Mouse (Mus musculus) liver, postnatal 0 days (tissue): ENCODE results near the gene Mrpl28. TPM values are rescaled to one million over a fixed set of nuclear protein-coding genes. Genes with fewer than 3 reads are reported as not detected.

ENCODE experiments used
- ATAC-seq: fragments of 200-750 bp; cut with Nextera tagmentation; 2 replicates; pipeline ENCODE4 v1.8.0; 2017; ENCODE audit warnings: mild to moderate bottlenecking, moderate library complexity
- DNase-seq: peaks from one replicate; pipeline ENCODE4 v3.0.0-alpha.2; 2016
- H3K27ac ChIP-seq: fragments of 300-500 bp; sonication (generic); 2 replicates; pipeline ENCODE4 v1.5.1; 2014; ENCODE audit warnings: antibody characterized with exemption, moderate library complexity, mild to moderate bottlenecking, low read depth
- H3K27me3 ChIP-seq: fragments of 300-500 bp; sonication (generic); 2 replicates; pipeline ENCODE4 v1.6.1; 2014; ENCODE audit warnings: low read length, control low read depth, mixed read lengths; ENCODE audit not compliant: insufficient read depth
- H3K36me3 ChIP-seq: fragments of 300-500 bp; sonication (generic); replicated peaks from 2 replicates; pipeline ENCODE4 v1.6.1; 2014; ENCODE audit warnings: mild to moderate bottlenecking, control low read depth, low read length, moderate library complexity, mixed read lengths; ENCODE audit not compliant: insufficient read depth
- H3K4me1 ChIP-seq: fragments of 300-500 bp; sonication (generic); 2 replicates; pipeline ENCODE4 v1.6.1; 2014; ENCODE audit warnings: antibody characterized with exemption, mild to moderate bottlenecking, control low read depth; ENCODE audit not compliant: insufficient read depth
- H3K4me2 ChIP-seq: fragments of 300-500 bp; sonication (generic); 2 replicates; pipeline ENCODE4 v1.6.1; 2014; ENCODE audit warnings: low read depth, mild to moderate bottlenecking, low read length, moderate library complexity, mixed read lengths
- H3K4me3 ChIP-seq: fragments of 300-500 bp; sonication (generic); 2 replicates; pipeline ENCODE4 v1.5.1; 2014; ENCODE audit warnings: low read depth, low read length
- H3K9ac ChIP-seq: fragments of 300-500 bp; sonication (generic); replicated peaks from 2 replicates; pipeline ENCODE4 v1.6.1; 2014; ENCODE audit warnings: mild to moderate bottlenecking, moderate library complexity
- H3K9me3 ChIP-seq: fragments of 300-500 bp; sonication (generic); 2 replicates; pipeline ENCODE4 v1.6.1; 2016; ENCODE audit warnings: mild to moderate bottlenecking, control low read depth, low read length, mixed read lengths
- CTCF ChIP-seq: sonication (generic); IDR thresholded peaks from 2 replicates; pipeline ENCODE4 v1.5.1; 2016; ENCODE audit warnings: antibody characterized with exemption, low read depth
- EP300 ChIP-seq: IDR thresholded peaks from 2 replicates; pipeline ENCODE4 v1.6.1; 2016; ENCODE audit warnings: antibody characterized with exemption, low read depth, mild to moderate bottlenecking
- WGBS: fragments of 180-500 bp; shearing (Covaris S2); extraction: QIAGEN DNeasy Blood & Tissue Kit; methylation state at CpG from one replicate; pipeline ENCODE4 v1.1.7; 2014; ENCODE audit not compliant: insufficient replicate concordance; 5-methylcytosine and 5-hydroxymethylcytosine counted together
- polyA plus RNA-seq: library from polyadenylated mRNA; unstranded; fragments of >200 nt; fragmentation: Nextera tagmentation; extraction: Ambion mirVana; gene quantifications from 2 replicates; pipeline ENCODE4 v1.2.1, GENCODE M21; 2015

The Mrpl28 gene
- polyA plus RNA-seq, 1 experiment from 2014 or later, result 85.9 TPM

DNA sequence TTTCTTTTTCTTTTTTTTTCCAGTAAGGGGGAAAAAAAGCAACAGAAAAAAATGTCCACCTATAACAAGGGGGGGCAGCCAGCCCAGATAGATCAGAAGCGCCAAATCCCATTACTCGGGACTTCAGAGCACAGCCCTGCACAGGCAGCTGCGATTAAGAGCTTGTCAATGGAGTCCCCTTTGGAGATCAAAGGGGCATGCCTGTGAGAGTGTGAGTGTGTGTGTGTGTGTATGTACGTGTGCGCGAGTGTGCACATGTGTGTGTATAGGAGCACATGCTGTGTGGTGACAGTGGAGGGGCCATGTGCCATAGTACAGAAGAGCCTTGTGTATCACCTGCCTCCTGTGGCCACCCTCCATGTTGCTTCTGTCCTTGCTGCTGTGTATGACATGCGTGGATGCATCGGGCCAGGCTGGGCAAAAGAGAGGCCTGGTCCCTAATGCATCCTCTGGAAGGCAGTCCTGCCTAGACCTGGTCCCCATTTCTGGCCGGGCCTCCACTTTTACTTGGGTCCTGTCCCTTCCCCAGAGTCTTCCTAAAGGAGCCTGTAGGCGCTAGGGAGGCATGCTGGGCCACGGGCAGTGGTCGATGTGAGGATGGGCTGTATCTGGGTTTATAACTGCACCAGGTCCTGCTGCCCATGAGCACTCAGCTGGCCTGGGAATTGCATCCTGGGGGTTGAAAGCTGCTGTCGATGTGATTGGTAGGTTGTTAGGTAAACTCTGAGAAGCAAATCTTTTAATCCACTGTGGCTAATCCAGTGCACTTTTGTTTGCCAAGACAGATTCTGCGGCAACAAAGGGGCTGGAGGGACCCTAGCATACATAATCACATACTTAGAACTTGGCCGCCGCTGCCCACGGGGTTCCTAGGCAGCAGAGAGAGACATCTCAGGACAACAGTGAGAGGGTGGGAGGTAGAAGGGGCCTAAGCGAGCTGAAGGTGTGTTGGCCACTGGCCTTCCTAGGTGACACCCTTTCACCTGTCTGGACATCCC, 8.9 kb downstream of the Mrpl28 start:
- DNase-seq (no peak), ATAC-seq (no peak)
- H3K9ac ChIP-seq, result no peak overlapping the region
- no peak overlapping the region for H3K4me2 ChIP-seq
- no peak for TF ChIP-seq CTCF
- no peak for TF ChIP-seq EP300
- H3K27ac ChIP-seq, result no peak overlapping the region
- H3K27me3 ChIP-seq, result no peaks in the 10 kb centered on the region
- H3K4me3 ChIP-seq, result no peak overlapping the region
- no peaks in the 10 kb centered on the region for H3K4me1 ChIP-seq
- WGBS, result 89% methylated on average over 18 of the region's 18 CpGs
- no peaks in the 10 kb centered on the region for H3K9me3 ChIP-seq
- H3K36me3 ChIP-seq, result peaks cover 28% of the 10 kb centered on the region

DNA sequence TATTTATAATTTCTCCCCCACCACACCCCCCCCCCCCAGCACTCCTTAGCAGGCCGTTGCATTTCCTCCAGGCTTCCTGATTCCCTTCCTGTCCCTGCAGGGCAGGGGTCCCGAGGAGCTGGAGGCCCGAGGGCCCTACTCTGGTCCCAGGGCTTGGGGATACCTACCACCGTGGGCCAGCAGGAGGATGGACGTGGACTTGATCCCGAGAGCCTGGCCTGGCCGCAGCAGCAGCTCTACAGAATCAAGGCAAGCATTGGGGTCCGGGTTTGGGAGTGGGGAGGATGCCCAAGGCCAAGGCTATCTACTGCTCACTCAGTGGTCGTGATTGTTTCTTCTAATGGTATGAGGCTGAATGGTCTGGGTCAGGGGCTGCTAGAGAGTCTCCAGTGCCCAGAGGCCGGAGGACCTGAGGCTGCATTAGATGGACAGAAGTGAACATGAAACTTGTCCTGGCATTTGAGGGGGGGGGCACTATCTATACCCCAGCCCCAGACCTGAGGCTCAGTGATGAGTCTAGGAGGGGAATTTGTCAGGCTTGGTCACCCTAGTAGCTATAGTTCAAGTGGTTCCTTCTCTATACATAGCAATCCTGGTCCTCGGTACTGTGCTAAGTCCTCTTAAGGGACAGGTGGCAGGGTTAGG, 13.9 kb downstream of the Mrpl28 start:
- Histone ChIP-seq H3K27ac (no peak overlapping the region), H3K4me3 (no peak overlapping the region), H3K27me3 (no peaks in the 10 kb centered on the region), H3K9ac (no peak overlapping the region), H3K9me3 (no peaks in the 10 kb centered on the region), H3K4me1 (peaks cover 8% of the 10 kb centered on the region; the same call in 1 of the 2 replicates), H3K4me2 (no peak overlapping the region), H3K36me3 (no peaks in the 10 kb centered on the region)
- DNase-seq, result no peak
- TF ChIP-seq EP300, result no peak
- no peak for TF ChIP-seq CTCF
- ATAC-seq, result no peak
- WGBS, result 79% methylated on average over 11 of the region's 11 CpGs

DNA sequence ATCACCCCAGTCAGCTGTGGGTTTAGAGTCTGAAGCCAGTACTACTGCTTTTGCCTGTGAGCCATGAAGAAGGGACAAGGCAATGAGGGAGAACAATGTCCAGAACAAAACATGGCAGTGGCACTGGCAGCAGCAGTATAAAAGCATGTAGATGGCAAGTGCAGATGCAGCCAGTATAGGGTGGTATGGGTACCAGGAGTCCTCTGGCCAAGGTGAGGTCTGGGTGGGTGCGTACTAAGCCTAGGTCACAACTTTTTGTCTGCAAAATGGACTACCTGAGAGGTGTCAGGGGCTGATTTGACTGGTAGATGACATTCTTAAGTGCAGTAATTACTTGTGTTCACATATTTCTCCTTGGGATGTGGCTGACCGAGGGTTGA, 14.4 kb downstream of the Mrpl28 start:
- no peak for DNase-seq
- H3K4me3 ChIP-seq, result peak overlapping the region; percentile 83
- H3K4me2 ChIP-seq, result peak overlapping the region; percentile 96
- no peaks in the 10 kb centered on the region for H3K9me3 ChIP-seq
- WGBS, result 69% methylated on average over 2 of the region's 2 CpGs
- peaks cover 3% of the 10 kb centered on the region; the same call in 1 of the 2 replicates for H3K36me3 ChIP-seq
- ATAC-seq, result no peak
- peak overlapping the region; percentile 96; the same call in 1 of the 2 replicates for H3K9ac ChIP-seq
- peak overlapping the region; percentile 93; the same call in 1 of the 2 replicates for H3K27ac ChIP-seq
- H3K4me1 ChIP-seq, result peaks cover 8% of the 10 kb centered on the region; the same call in 1 of the 2 replicates
- TF ChIP-seq CTCF, result no peak
- no peak for TF ChIP-seq EP300
- no peaks in the 10 kb centered on the region for H3K27me3 ChIP-seq

DNA sequence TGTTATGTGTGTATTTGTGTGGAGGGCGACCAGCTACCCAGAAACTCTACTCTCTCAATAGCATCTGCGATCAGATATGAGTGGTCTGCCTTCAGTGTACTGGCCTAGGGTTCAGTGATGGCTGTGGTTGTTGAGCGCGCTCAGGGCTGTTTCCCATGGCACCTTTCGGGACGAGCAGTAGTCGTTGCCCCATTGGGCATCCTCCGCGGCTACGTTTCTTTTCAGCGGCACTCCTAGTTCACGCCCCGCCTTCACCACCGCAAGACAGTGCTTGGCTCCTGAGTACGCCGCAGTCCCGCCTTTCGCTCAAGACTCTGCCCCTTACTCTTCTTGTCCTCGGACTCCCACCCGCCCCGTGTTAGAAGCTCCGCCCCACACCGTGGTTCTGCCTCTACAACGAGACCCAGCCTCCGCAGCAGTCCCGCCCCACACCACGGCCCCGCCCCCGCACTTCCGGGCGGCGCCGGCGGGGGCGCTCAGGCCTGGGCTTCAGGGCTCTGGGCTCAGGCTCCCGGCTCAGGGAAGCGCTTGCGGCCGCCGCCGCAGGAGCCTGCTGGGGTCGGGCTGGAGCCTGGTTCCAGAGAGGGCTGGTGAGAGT, 15.0 kb downstream of the Mrpl28 start, which contains the start of gene Axin1:
Gene Axin1, plus strand, starts transcription at position 450 of the 598 bp plus-strand sequence.
- H3K4me2 ChIP-seq, result peak within 1 kb of the TSS; percentile 96
- TF ChIP-seq CTCF, result peak; percentile 71
- TF ChIP-seq EP300, result no peak
- peak within 1 kb of the TSS; percentile 93 for H3K27ac ChIP-seq
- H3K36me3 ChIP-seq, result peaks cover 9% of the 10 kb centered on the region
- peak within 1 kb of the TSS; percentile 83 for H3K4me3 ChIP-seq
- WGBS, result 2% methylated on average over 38 of the region's 42 CpGs
- H3K27me3 ChIP-seq, result no peaks in the 10 kb centered on the region
- peak within 1 kb of the TSS; percentile 96 for H3K9ac ChIP-seq
- peak; percentile 98 for ATAC-seq
- no peaks in the 10 kb centered on the region for H3K9me3 ChIP-seq
- peak; percentile 97 for DNase-seq
- H3K4me1 ChIP-seq, result peaks cover 8% of the 10 kb centered on the region; the same call in 1 of the 2 replicates

DNA sequence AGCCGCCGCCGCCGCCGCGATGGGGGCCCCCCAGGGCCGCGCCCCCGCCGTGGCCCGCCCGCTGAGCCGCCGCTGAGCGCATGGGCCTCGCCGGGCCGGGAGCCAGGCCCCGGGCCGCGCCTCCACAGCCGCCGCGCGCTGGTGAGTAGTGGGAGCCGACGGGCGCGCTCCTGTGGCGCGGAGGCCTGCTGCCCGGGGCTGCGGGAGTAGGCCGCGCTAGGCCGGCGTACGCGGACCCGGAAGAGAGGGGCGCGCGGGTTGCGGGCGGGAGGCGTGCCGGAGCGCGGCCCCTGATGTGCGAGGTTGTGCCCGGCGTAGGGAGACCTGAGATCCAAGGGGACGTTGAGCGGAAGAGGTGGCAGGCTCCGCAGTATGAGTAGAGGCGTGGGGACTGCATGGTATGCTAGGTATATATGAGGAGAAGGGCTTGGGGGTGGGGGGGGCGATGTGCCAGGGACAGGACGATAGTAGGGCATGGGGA, 15.6 kb downstream of the Mrpl28 start:
- peak overlapping the region; percentile 93 for H3K27ac ChIP-seq
- TF ChIP-seq CTCF (no peak), EP300 (no peak)
- DNase-seq, result no peak
- H3K36me3 ChIP-seq, result peaks cover 14% of the 10 kb centered on the region
- H3K4me2 ChIP-seq, result peak overlapping the region; percentile 96
- 2% methylated on average over 33 of the region's 58 CpGs for WGBS
- no peaks in the 10 kb centered on the region for H3K9me3 ChIP-seq
- no peaks in the 10 kb centered on the region for H3K27me3 ChIP-seq
- peak; percentile 70 for ATAC-seq
- H3K4me3 ChIP-seq, result peak overlapping the region; percentile 83
- H3K4me1 ChIP-seq, result peaks cover 8% of the 10 kb centered on the region; the same call in 1 of the 2 replicates
- peak overlapping the region; percentile 96 for H3K9ac ChIP-seq

DNA sequence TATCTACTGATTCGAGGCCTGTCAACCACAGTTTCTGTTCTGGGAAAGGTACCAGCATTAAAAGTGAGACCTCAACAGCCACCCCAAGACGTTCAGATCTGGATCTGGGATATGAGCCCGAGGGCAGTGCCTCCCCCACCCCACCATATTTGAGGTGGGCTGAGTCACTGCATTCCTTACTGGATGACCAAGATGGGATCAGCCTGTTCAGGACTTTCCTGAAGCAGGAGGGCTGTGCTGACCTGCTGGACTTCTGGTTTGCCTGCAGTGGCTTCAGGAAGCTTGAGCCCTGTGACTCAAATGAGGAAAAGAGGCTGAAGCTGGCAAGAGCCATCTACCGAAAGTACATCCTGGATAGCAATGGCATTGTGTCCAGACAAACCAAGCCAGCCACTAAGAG, 19.5 kb downstream of the Mrpl28 start:
- Histone ChIP-seq H3K36me3 (peaks cover 26% of the 10 kb centered on the region), H3K27me3 (no peaks in the 10 kb centered on the region), H3K4me2 (no peak overlapping the region), H3K4me1 (peaks cover 8% of the 10 kb centered on the region; the same call in 1 of the 2 replicates), H3K9ac (no peak overlapping the region), H3K4me3 (no peak overlapping the region), H3K9me3 (no peaks in the 10 kb centered on the region), H3K27ac (no peak overlapping the region)
- no peak for DNase-seq
- TF ChIP-seq EP300 (no peak), CTCF (no peak)
- 75% methylated on average over 4 of the region's 4 CpGs for WGBS
- ATAC-seq, result no peak
